Mouse (Mus musculus): ENCODE measurements around the gene T2.

The T2 gene

DNA sequence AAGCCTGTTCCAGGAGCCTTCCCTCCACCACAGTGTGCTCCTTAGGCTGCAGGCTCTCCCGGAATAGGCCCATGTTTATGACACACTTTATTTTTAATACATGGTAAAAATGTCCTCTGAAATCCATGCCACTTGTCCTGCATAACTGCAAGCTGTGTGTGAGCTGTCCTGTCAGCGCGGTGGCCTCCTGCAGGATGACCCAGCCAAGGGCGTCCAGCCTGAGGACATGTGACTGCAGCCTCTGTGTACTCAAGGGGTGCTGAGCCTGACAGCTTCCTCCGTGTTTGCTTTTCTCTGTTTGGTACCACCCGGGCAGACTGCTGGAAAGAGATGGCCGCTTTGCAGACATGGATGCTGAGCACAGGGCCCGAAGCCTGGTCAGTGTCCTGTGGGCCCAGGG lies 61.1 kb downstream of the T2 start:
- no peak for DNase-seq (ENCODE audit: low spot score in 2 of 2)

- DNase-seq (ENCODE audit: low spot score in 2 of 2): no peak
Observed at GRCm38 (mm10) chr17:8420739-8421138, 64.9 kb downstream of the T2 start.

- no peak for DNase-seq (ENCODE audit: low spot score in 2 of 2)
Observed at GRCm38 (mm10) chr17:8421517-8421916, 65.7 kb downstream of the T2 start.

GRCm38 (mm10) chr17:8423283-8423682 lies 67.5 kb downstream of the T2 start:
- no peak for DNase-seq (ENCODE audit: low spot score in 2 of 2)

DNA sequence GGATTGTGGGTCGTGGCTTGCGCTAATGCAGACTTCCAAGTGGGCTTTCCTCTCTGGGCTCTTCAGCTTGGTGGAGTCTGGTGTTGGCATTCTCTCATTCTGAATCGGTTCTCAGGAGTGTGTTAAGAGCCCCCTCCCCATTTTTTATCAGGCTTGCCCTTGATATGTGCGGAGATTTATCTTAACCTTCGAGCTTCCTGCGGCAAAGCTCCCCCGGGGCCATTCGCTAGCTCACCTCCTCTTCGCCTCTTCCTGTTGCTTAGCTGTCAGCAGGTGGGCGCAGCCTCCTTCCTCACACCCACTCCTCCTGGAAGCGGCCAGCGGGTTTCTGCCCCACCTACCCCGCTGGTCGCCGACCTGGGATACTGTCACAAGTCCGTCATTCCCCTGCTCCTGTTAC lies 73.6 kb downstream of the T2 start:
- no peak for DNase-seq (ENCODE audit: low spot score in 2 of 2)

DNA sequence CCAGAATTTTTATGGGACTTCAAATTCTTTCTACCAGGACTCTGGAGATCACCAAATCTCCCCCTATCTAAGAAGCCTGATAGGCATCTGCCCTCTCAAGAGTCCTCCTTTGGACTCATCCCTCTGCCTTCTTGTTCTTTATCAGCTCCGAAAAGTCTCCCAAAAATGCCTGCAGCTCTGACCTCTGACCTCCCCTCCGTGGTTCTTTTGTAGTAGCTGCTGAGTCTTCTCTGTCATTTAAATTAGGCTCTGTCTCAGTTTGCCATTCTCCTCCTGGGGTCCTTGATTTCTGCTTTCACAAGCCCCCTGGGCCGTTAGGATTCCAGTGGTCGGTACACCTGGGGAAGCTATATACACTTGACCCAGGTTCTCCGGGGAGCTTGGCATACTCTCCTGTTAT lies 74.1 kb downstream of the T2 start:
- no peak for DNase-seq (ENCODE audit: low spot score in 2 of 2)

DNA sequence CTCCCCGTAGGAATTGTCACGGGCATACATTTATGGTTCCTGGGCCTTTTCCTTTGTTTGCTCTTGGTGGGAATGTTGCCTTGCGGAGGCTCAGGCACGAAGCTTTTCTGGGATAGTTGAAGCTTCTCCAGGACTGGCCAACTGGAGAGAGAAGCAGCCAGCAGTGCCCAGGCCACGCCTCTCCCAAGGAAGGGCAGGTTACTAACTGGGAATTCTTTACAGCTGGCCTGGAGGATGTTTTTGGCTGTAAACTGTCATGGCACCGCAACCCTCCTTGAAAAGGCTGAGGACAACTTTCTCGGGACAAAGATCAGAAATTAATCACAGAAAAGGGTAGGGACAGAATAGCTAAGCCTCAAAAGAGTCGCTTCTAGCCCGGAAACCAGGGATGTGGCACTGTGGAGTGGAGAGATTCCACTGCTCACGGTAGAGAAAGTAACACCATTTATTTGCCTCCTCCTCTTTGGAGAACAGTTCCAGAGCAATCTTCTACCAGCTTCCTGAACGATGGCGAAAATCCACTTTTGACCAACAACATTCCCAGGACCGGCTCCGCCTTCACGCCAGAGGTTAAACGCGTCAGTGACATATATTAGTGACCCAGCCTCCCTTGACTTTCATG lies 76.5 kb downstream of the T2 start:
- no peak for DNase-seq (ENCODE audit: low spot score in 2 of 2)

GRCm38 (mm10) chr17:8433121-8433977 lies 77.6 kb downstream of the T2 start:
- DNase-seq (ENCODE audit: low spot score in 2 of 2): no peak

DNA sequence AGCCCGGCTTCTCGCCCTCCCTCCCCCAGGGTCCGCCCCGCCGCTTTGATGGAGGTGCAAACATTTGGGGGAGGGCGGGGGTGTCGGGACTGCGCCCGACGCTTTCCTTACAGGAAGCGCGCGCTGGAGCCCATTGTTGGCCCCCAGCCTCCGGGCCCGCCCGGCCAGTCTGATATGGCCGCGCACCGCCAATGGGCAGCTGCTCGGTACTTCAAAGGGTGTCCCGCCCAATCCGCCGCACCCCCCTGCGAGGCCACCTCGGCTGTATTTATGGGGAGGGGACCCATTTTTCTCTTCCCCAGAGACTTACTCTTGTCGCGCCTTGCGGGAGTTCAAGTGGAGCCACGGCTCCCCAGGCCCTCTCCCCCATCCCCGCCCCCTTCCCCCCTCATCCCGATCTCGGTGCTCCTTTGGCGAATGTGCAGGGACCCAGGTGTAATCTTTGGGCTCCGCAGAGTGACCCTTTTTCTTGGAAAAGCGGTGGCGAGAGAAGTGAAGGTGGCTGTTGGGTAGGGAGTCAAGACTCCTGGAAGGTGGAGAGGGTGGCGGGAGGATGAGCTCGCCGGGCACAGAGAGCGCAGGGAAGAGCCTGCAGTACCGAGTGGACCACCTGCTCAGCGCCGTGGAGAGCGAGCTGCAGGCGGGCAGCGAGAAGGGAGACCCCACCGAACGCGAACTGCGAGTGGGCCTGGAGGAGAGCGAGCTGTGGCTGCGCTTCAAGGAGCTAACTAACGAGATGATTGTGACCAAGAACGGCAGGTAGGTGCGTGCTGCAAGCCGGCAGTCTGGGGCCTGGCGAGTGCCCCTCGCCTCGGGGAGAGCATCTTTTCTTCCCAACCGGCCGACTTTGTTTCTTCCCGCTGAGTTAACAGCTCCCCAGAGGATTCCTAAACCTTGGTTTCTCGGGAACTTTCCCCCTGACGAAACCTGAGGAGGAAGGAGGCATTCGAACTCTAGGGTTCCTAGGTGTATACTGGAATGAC lies 78.5 kb downstream of the T2 start, which contains the start of gene T:
T (plus strand) TSS at position 446 of the 983 bp plus-strand sequence.
- no peak for DNase-seq (ENCODE audit: low spot score in 2 of 2)

GRCm38 (mm10) chr17:8436184-8436583 lies 80.4 kb downstream of the T2 start:
- no peak for DNase-seq (ENCODE audit: low spot score in 2 of 2)

- no peak for DNase-seq (ENCODE audit: low spot score in 2 of 2)
Observed at GRCm38 (mm10) chr17:8444062-8444461, 88.3 kb downstream of the T2 start.

- DNase-seq (ENCODE audit: low spot score in 2 of 2): no peak
Observed at GRCm38 (mm10) chr17:8447676-8448192, 91.9 kb downstream of the T2 start.

- no peak for DNase-seq (ENCODE audit: low spot score in 2 of 2)
Observed at GRCm38 (mm10) chr17:8448324-8448723, 92.5 kb downstream of the T2 start.

DNA sequence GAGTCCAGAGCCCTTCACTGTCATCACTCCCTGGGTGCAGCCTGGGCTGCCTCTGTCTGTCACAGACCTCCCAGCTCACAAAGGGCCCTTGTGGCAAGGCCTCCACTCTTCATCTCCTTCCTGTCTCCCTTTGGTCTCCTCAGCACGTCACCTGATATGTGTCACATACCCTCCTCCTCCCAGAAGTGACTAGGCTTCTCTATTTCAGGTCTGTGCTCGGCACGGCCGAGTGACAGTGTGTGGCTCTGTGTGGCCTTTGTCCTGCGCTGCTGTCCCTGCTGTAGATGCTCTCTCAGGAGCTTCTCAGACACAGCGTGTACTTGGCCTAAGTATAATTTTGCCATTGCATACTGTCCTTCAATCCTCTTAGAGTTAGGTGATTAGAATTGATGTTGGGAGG lies 99.4 kb downstream of the T2 start:
- DNase-seq (ENCODE audit: low spot score in 2 of 2): no peak

DNA sequence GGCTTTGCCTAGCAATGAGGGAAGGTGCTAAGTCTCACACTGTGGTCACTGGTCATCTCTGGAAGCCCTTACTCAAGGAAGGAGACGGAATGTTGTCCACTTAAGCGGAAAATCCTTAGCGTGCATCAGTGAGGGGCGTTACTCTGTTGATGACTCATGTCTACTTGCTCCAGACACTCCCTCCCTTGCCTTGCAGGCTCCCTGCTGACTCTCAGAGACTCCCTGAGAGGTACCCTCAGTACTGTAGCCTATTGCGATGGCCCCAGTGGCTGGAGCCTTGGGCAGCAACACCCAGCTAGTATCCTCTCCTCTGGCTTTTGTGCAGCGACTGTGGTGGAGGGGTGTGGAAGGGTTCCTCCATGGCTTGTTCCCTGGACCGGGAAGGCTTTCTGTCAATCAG lies 99.8 kb downstream of the T2 start:
- no peak for DNase-seq (ENCODE audit: low spot score in 2 of 2)

- DNase-seq (ENCODE audit: low spot score in 2 of 2): no peak
Observed at GRCm38 (mm10) chr17:8456856-8457460, 101.2 kb downstream of the T2 start.

GRCm38 (mm10) chr17:8461568-8461967 lies 105.8 kb downstream of the T2 start:
- DNase-seq (ENCODE audit: low spot score in 2 of 2): peak in 1 of 2 experiments; percentile 21

- peak; percentile 15 to 24 for DNase-seq (ENCODE audit: low spot score in 2 of 2)
Observed at GRCm38 (mm10) chr17:8463482-8464128, 107.8 kb downstream of the T2 start.

DNA sequence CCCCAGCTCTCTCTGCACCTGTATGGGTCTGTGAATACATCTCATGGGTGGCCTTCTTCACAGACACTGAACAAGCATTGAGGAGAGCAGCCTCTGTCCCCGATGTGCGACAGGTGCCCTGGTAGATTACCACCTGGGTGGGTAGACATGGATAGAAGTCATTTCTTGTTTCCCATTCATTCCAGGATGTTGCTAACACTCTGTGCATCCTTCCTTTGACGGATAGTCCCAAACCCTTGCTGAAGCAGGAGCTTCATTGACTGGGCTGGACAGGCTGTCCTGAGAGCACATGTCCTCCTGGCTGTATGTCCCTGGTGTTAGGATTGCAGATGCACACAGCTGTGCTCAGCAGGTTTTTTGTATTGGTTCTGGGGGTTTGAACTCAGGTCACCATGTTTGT lies 112.0 kb downstream of the T2 start:
- DNase-seq (ENCODE audit: low spot score in 2 of 2): no peak

GRCm38 (mm10) chr17:8468716-8469344 lies 113.0 kb downstream of the T2 start:
- peak; percentile 49 to 80 for DNase-seq (ENCODE audit: low spot score in 2 of 2)

Measured in urinary bladder, adult 18-20 months (tissue).